ENCODE assay signal across 34 mouse cellular contexts in the genomic region with DNA sequence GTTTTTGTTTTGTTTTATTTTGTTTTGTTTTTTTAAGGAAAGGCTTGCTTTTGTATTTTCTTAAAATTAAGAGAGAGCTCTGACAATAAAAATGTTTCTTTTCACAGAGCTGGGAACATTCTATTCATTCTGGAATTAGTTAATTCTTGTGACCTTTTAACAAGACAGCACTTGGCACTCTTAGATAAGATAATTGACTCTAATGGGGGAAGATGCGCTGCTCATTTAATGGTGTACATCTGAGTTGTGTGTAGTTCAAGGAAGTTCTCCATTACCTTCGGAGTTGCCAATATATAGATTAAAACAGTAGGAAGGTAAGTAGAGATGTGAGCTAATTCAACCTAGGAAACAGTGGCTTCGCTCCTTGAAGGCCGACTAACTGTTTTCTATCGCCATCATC.
"Had no signal": no experiment of that assay in that cellular context is flagged by ENCODE, and none has a peak within 500 bp of the region (broad histone marks: within the 10 kb centered on the region; RNA-seq: fewer than 3 reads in every experiment).

No protein-coding gene starts in this region.

- H3K9me3 ChIP-seq: heart, embryonic 10.5 days; heart, embryonic 13.5 days; heart, embryonic 15.5 days; hindbrain, embryonic 10.5 days; hindbrain, embryonic 12.5 days; hindbrain, embryonic 13.5 days; hindbrain, embryonic 15.5 days; intestine, embryonic 15.5 days; kidney, embryonic 15.5 days had no signal

- H3K36me3 ChIP-seq: heart, embryonic 13.5 days; heart, embryonic 15.5 days; hindbrain, embryonic 15.5 days; intestine, embryonic 15.5 days had no signal

- H3K9ac ChIP-seq: heart, embryonic 13.5 days; heart, embryonic 15.5 days; hindbrain, embryonic 12.5 days; hindbrain, embryonic 13.5 days; hindbrain, embryonic 14.5 days; hindbrain, embryonic 15.5 days; intestine, embryonic 15.5 days; kidney, embryonic 15.5 days had no signal

- ATAC-seq: hindbrain, postnatal 0 days; inflammation-experienced regulatory T-cells, adult 6 months; intestine, embryonic 15.5 days; intestine, embryonic 16.5 days; intestine, postnatal 0 days had no signal

- H3K27ac ChIP-seq: heart, embryonic 10.5 days; heart, embryonic 13.5 days; heart, embryonic 15.5 days; hindbrain, embryonic 10.5 days; hindbrain, embryonic 12.5 days; hindbrain, embryonic 13.5 days; hindbrain, embryonic 14.5 days; hindbrain, embryonic 15.5 days; hindbrain, postnatal 0 days; intestine, embryonic 15.5 days; kidney, embryonic 15.5 days; kidney, postnatal 0 days; layer of hippocampus, adult 2 months; left cerebral cortex, adult 2 months had no signal

- H3K4me2 ChIP-seq: heart, embryonic 11.5 days; heart, embryonic 13.5 days; heart, embryonic 15.5 days; hindbrain, embryonic 12.5 days; hindbrain, embryonic 13.5 days; hindbrain, embryonic 14.5 days; hindbrain, embryonic 15.5 days; intestine, embryonic 15.5 days; kidney, embryonic 15.5 days had no signal

- H3K4me1 ChIP-seq: heart, embryonic 13.5 days; heart, embryonic 15.5 days; intestine, embryonic 15.5 days; kidney, embryonic 15.5 days had no signal

- H3K4me3 ChIP-seq: heart, embryonic 10.5 days; heart, embryonic 13.5 days; heart, embryonic 15.5 days; hindbrain, embryonic 10.5 days; hindbrain, embryonic 12.5 days; hindbrain, embryonic 13.5 days; hindbrain, embryonic 15.5 days; intestine, embryonic 15.5 days; kidney, embryonic 15.5 days; layer of hippocampus, adult 2 months; left cerebral cortex, adult 2 months had no signal

- H3K27me3 ChIP-seq: intestine, embryonic 15.5 days; kidney, embryonic 15.5 days had no signal

- DNase-seq: heart, postnatal 10 days; heart, postnatal 14 days; heart, postnatal 36 days; heart, postnatal 4 days; kidney, adult 11 months; kidney, adult 18-20 months; kidney, adult 2 months; kidney, adult 8-10 months; kidney, adult 9 months; kidney, postnatal 10 days; kidney, postnatal 14 days; kidney, postnatal 25 days; kidney, postnatal 36 days; kidney, postnatal 4 days; layer of hippocampus, adult 9-11 months; layer of hippocampus, postnatal 36 days had no signal
